Mouse (Mus musculus) megakaryocyte, embryonic 14.5 days (primary cell): ENCODE measurements around the gene Rab7b. TPM values are rescaled to one million over a fixed set of nuclear protein-coding genes. Genes with fewer than 3 reads are reported as not detected.

Source experiments
- H3K27me3 ChIP-seq: replicated peaks from 2 replicates; pipeline ENCODE3; 2012; ENCODE audit warnings: inconsistent platforms
- H3K36me3 ChIP-seq: replicated peaks from 2 replicates; pipeline ENCODE3; 2012; ENCODE audit warnings: low read length, inconsistent platforms, mixed read lengths
- H3K4me1 ChIP-seq: 2 replicates; pipeline ENCODE4 v1.6.1; 2012; ENCODE audit warnings: inconsistent platforms
- H3K4me3 ChIP-seq: replicated peaks from 2 replicates; pipeline ENCODE3; 2012; ENCODE audit warnings: moderate library complexity, mild to moderate bottlenecking, inconsistent platforms
- H3K9me3 ChIP-seq: 2 replicates; pipeline ENCODE4 v1.6.1; 2012; ENCODE audit warnings: inconsistent platforms
- FLI1 ChIP-seq: IDR thresholded peaks from 2 replicates; pipeline ENCODE4 v1.6.1; 2012; ENCODE audit warnings: low read length, inconsistent platforms, mixed read lengths
- GATA1 ChIP-seq: IDR thresholded peaks from 3 replicates; pipeline ENCODE4 v1.6.1; 2012; ENCODE audit warnings: mixed read lengths, low read length, inconsistent platforms, borderline replicate concordance
- polyA plus RNA-seq: library from polyadenylated mRNA; stranded (reverse); fragments of >175 nt; gene quantifications from 2 replicates; pipeline ENCODE4 v1.2.3, GENCODE M21; 2012; ENCODE audit warnings: low replicate concordance; ENCODE audit not compliant: insufficient read depth

Rab7b gene
- polyA plus RNA-seq, 1 experiment: 2.3 TPM

DNA sequence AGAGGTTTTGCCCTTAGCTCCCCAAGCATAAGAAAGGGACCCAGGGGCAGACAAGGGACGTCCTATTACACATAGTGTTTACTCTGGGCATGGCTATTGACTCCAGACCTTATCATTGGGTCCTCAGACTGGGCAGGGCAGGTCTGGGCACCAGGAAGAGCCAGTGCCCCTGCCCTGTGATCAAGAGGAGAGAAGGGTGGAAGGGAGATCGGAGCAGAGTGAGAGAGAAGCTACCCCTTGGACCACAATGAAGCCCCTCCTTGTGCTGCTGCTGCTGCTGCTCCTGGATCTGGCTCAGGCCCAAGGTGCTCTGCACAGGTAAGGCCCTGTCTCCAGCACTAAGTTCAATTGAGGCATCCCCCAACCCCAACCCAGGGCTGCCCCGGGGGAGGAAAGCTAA is 26.7 kb upstream of the Rab7b start:
- no peak for TF ChIP-seq GATA1
- Histone ChIP-seq H3K36me3 (no peaks in the 10 kb centered on the region), H3K9me3 (no peaks in the 10 kb centered on the region), H3K4me3 (no peak overlapping the region), H3K4me1 (peaks cover 17% of the 10 kb centered on the region), H3K27me3 (peaks cover 21% of the 10 kb centered on the region)

DNA sequence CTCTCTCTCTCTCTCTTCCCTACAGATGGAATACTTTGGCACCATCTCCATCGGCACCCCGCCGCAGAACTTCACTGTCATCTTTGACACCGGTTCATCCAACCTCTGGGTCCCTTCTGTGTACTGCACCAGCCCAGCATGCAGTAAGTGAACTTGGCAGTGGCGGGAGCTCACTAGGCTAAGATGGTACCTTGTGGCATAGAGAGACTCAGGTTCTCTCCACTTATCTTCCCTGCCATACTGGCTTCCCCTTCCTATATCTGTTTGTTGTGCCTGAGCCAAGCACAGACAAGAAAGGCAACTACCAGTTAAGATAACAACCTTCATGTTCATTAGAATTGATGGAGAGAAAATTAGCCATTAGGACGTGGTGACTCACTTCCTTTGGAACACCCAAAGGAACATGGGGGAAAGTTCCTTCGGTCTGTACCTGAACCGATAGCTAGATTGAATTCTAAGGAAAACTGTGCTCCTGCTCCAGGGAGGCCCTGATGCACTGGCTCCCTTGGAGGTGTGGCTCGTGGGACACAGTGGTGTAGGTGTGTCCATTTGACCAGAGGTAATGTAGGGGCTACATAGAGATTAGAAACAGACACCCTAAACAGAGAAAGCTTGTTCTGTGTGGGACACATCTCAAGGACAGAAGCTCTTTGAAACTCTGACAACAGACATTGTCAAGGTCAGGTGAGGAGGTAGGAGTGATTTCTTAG is 25.1 kb upstream of the Rab7b start:
- TF ChIP-seq GATA1 (no peak), FLI1 (no peak)
- Histone ChIP-seq H3K36me3 (no peaks in the 10 kb centered on the region), H3K27me3 (peaks cover 21% of the 10 kb centered on the region), H3K4me3 (no peak overlapping the region), H3K9me3 (no peaks in the 10 kb centered on the region), H3K4me1 (peaks cover 8% of the 10 kb centered on the region; the same call in 1 of the 2 replicates)

DNA sequence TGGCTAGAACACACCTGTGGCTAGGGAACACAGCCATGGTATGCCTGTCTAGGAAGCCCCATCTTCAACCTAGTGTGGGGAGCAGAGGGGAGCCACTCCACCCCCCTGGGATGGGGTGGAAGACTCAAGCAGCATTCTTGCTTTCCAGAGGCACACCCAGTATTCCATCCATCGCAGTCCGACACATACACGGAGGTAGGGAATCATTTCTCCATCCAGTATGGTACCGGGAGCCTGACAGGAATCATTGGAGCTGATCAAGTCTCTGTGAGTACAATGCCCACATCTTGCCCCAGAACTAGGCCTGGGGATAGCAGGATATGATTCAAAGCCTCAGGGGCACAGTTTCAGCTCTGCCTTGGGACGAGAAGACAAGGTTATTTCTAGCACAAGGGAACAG is 24.4 kb upstream of the Rab7b start:
- Histone ChIP-seq H3K4me3 (no peak overlapping the region), H3K9me3 (no peaks in the 10 kb centered on the region), H3K27me3 (peaks cover 23% of the 10 kb centered on the region), H3K36me3 (no peaks in the 10 kb centered on the region), H3K4me1 (peaks cover 8% of the 10 kb centered on the region; the same call in 1 of the 2 replicates)
- TF ChIP-seq FLI1: no peak
- no peak for TF ChIP-seq GATA1

DNA sequence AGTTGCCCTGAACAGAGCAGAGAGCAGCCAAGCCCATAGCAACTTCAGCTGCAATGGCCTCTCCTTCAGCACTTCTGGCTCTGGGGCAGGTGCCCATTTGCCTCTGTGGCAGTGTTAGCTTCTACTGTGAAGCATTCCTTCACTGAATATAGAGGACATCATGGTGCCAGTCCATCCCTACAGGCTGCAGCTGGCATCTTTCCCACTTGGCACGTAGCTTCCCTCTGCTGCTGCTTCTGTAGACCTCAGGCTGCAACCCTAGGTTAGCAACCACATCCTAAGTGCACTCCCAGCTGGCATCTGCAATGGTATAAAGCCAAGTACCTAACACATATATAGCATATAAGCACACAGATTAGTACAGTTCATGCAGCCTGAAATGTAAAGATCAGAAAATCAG is 22.6 kb upstream of the Rab7b start:
- TF ChIP-seq GATA1 (no peak), FLI1 (no peak)
- Histone ChIP-seq H3K36me3 (no peaks in the 10 kb centered on the region), H3K9me3 (no peaks in the 10 kb centered on the region)

DNA sequence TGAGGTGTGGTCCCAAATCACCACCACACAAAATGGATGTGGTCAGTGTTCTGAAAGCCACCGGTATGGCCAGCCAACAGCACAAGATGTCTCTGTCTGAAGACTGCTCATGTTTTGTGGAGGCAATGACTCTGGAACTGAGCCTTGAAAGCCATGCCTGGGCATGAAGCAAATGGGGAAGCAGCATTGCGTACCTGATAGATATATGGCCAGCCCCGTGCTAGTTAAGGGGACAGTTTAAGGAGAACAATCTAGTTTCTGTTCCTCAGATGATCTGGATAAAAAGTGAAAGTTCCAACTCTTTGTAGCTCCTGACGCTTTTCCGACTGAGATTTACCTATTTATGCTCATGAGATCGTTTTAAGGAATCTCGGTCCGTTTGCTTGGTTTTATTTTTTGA is 17.4 kb upstream of the Rab7b start:
- H3K4me3 ChIP-seq: no peak overlapping the region
- no peaks in the 10 kb centered on the region for H3K36me3 ChIP-seq
- H3K9me3 ChIP-seq: no peaks in the 10 kb centered on the region
- H3K27me3 ChIP-seq: peaks cover 23% of the 10 kb centered on the region
- no peak for TF ChIP-seq GATA1
- no peak for TF ChIP-seq FLI1
- H3K4me1 ChIP-seq: peaks cover 4% of the 10 kb centered on the region; the same call in 1 of the 2 replicates

More for the DNA sequence above, 22.6 kb upstream of the Rab7b start:
- peaks cover 20% of the 10 kb centered on the region for H3K27me3 ChIP-seq
- peaks cover 10% of the 10 kb centered on the region; the same call in 1 of the 2 replicates for H3K4me1 ChIP-seq
- H3K4me3 ChIP-seq: no peak overlapping the region

DNA sequence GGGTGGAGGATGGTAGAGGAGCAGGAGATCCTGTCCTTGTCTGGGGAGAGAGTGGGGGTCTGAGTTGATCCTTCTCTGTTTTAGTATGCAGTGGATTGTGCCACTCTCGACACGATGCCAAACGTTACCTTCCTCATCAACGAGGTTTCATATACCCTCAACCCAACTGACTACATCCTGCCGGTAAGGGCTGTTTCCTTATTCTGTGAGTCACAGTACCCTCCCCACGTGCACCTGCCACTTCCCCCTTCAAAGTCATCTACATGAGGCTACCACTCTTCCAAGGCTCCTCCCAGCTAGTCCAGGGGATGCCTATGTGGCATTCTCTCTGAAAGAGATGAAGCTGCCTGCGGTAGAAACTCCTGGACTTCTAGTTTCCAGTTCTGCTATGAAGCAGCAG is 16.1 kb upstream of the Rab7b start:
- Histone ChIP-seq H3K4me1 (peaks cover 4% of the 10 kb centered on the region; the same call in 1 of the 2 replicates), H3K9me3 (no peaks in the 10 kb centered on the region), H3K27me3 (peaks cover 23% of the 10 kb centered on the region), H3K4me3 (no peak overlapping the region), H3K36me3 (no peaks in the 10 kb centered on the region)
- no peak for TF ChIP-seq GATA1
- no peak for TF ChIP-seq FLI1

DNA sequence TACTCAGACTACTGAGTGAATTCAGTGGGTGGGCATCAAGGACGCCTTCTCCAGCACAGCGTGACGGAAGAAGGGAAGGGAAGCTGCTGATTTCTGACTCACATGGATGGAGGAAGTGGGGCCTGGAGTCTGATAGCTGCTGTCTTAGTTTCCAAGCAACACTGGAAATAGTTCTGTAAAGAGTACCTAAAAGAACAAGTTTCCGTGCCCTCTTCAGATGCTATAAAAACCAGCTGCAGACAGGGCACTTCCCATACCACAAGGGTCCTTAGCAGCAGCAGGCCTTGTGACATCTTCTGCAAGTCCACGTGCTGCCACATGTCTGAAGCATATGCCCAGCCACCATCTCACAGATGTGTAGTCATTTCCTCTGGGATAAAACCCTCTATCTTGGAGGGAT is 8.9 kb upstream of the Rab7b start:
- H3K36me3 ChIP-seq: no peaks in the 10 kb centered on the region
- peaks cover 10% of the 10 kb centered on the region for H3K9me3 ChIP-seq
- TF ChIP-seq GATA1 (no peak), FLI1 (no peak)
- peaks cover 15% of the 10 kb centered on the region for H3K4me1 ChIP-seq
- peak overlapping the region; percentile 68 for H3K4me3 ChIP-seq
- peaks cover 3% of the 10 kb centered on the region for H3K27me3 ChIP-seq

DNA sequence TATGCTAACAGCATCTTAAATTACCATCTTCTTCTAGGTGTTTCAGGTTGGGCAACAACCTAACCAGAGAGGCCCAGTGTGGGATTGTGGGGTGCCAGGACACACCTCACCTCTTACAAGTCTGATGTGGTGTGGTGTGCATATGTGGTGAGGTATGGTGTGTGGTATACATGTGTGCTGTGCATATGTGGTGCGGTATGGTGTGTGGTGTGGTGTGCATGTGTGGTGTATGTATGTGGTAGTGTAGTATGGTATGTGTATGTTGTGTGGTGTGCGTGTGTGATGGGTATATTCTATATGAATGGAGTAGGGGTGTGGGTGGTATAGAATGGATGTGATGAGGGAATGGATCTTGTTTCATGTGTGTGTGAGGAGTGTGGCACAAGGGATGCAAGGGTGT is 756 bp upstream of the Rab7b start:
- TF ChIP-seq FLI1 (no peak), GATA1 (no peak)
- no peaks in the 10 kb centered on the region for H3K36me3 ChIP-seq
- peaks cover 3% of the 10 kb centered on the region for H3K27me3 ChIP-seq
- peaks cover 48% of the 10 kb centered on the region for H3K4me1 ChIP-seq
- no peaks in the 10 kb centered on the region for H3K9me3 ChIP-seq
- peak overlapping the region; percentile 66 for H3K4me3 ChIP-seq

DNA sequence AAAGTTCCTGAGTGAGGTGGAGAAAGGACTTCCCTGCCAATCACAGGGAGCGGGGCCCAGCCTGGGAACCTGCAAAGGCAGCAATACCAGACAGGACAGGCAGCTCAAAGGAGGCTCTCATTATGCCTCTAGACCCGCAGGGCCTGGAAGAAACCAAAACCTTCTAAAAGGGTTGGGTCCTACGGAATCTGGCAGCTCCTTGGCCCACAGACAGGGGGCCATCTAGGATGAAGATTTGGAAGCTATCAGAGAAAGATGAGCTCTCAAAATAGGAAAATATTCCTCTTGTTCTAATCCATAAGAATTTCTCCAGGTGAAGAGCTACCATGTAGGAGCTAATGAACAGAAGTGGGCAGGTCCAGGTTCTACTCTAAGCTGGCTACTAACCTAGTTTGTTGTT is 521 bp downstream of the Rab7b start:
- no peak for TF ChIP-seq GATA1
- peaks cover 3% of the 10 kb centered on the region for H3K27me3 ChIP-seq
- peaks cover 56% of the 10 kb centered on the region for H3K4me1 ChIP-seq
- no peaks in the 10 kb centered on the region for H3K36me3 ChIP-seq
- peak overlapping the region; percentile 85 for H3K4me3 ChIP-seq
- H3K9me3 ChIP-seq: no peaks in the 10 kb centered on the region

DNA sequence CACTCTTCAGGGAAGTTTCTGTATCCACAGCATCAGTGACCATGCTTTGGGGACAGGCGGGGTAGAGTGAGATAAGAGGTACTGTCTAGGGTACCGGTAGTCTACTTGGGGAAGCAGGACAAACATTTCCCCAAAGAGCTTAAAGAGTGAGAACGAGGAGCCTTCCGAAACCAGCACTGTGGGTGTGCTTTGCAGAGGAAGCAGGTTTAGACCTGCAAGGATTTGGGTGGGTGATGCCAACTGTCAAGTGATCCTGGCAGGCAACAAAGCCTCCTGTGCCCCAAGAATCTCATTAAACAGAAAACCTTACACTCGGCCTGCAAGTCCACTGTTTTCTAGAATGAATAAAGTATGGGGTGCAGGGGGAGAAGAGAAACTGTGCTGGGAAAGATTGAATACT is 1.4 kb downstream of the Rab7b start:
- Histone ChIP-seq H3K36me3 (no peaks in the 10 kb centered on the region), H3K4me3 (peak overlapping the region; percentile 74)

More for the DNA sequence above, 1.4 kb downstream of the Rab7b start:
- peaks cover 56% of the 10 kb centered on the region for H3K4me1 ChIP-seq
- H3K27me3 ChIP-seq: peaks cover 5% of the 10 kb centered on the region
- no peaks in the 10 kb centered on the region for H3K9me3 ChIP-seq
- TF ChIP-seq GATA1: no peak
- TF ChIP-seq FLI1: no peak
